Mouse (Mus musculus): Measurements from ENCODE around the gene Prorsd1.

DNA sequence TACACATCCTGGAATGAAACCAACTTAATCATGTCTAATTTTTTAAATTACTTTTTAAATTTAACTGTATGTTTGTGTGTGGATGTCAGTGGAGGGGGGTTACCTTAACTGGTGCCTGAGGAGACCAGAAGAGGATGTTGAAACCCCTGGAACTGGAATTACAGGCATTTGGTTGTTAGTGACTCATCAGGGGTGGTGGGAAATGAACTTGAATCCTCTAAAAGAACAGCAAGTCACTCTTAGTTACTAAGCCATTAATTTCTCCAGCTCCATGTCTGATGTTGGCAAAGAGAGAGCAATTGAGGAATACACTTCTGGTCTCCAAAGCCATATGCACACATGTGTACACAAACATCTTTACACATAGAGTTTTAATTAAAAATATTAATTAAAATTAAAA lies 40.2 kb downstream of the Prorsd1 start:
- TF ChIP-seq CTCF (IDR thresholded peaks at IDR 0.05; ENCODE audit: extremely low read depth, insufficient read depth, low read length) (no peak), POLR2A (IDR thresholded peaks at IDR 0.05; ENCODE audit: extremely low read depth, insufficient read depth, low read length) (no peak)

Measured in cortical plate, adult 2 months (tissue).